Mouse (Mus musculus) liver, postnatal 0 days (tissue): ENCODE measurements around the gene Gm9964.

Experiments
- CTCF ChIP-seq: sonication (generic); IDR thresholded peaks from 2 replicates; pipeline ENCODE4 v1.5.1; 2016; ENCODE audit warnings: antibody characterized with exemption, low read depth
- EP300 ChIP-seq: IDR thresholded peaks from 2 replicates; pipeline ENCODE4 v1.6.1; 2016; ENCODE audit warnings: antibody characterized with exemption, low read depth, mild to moderate bottlenecking

GRCm38 (mm10) chr11:79327106-79327505 lies 30.4 kb upstream of the Gm9964 start:
- TF ChIP-seq CTCF: no peak
- no peak for TF ChIP-seq EP300
